Mouse (Mus musculus) embryo, embryonic 11.5 days (tissue): Measurements from ENCODE around the gene Alk.

Experiments
- DNase-seq: peaks from one replicate; pipeline ENCODE4 v3.0.0-alpha.2; 2012; ENCODE audit warnings: low read depth, low spot score

The Alk gene

GRCm38 (mm10) chr17:72399331-72400059, 204.9 kb downstream of the Alk start:
- no peak for DNase-seq

- no peak for DNase-seq
Measured at GRCm38 (mm10) chr17:72395956-72396355, 208.5 kb downstream of the Alk start.

- DNase-seq: no peak
Measured at GRCm38 (mm10) chr17:72368991-72369390, 235.4 kb downstream of the Alk start.

- DNase-seq: no peak
Measured at GRCm38 (mm10) chr17:72362811-72363496, 241.5 kb downstream of the Alk start.

GRCm38 (mm10) chr17:72361961-72362360, 242.5 kb downstream of the Alk start:
- DNase-seq: no peak

GRCm38 (mm10) chr17:72356759-72357302, 247.6 kb downstream of the Alk start:
- DNase-seq: no peak

- DNase-seq: no peak
Measured at GRCm38 (mm10) chr17:72339437-72339836, 265.0 kb downstream of the Alk start.

GRCm38 (mm10) chr17:72332909-72333308, 271.5 kb downstream of the Alk start:
- DNase-seq: no peak

- DNase-seq: no peak
Measured at GRCm38 (mm10) chr17:72325941-72326340, 278.5 kb downstream of the Alk start.

- no peak for DNase-seq
Measured at GRCm38 (mm10) chr17:72319576-72319975, 284.9 kb downstream of the Alk start.

- no peak for DNase-seq
Measured at GRCm38 (mm10) chr17:72299651-72300050, 304.8 kb downstream of the Alk start.

GRCm38 (mm10) chr17:72296349-72296748, 308.1 kb downstream of the Alk start:
- no peak for DNase-seq

- no peak for DNase-seq
Measured at GRCm38 (mm10) chr17:72293267-72293580, 311.2 kb downstream of the Alk start.

- no peak for DNase-seq
Measured at GRCm38 (mm10) chr17:72292444-72293266, 311.8 kb downstream of the Alk start.

GRCm38 (mm10) chr17:72285961-72286360, 318.5 kb downstream of the Alk start:
- DNase-seq: no peak

- no peak for DNase-seq
Measured at GRCm38 (mm10) chr17:72278296-72278695, 326.1 kb downstream of the Alk start.

- DNase-seq: no peak
Measured at GRCm38 (mm10) chr17:72276778-72277177, 327.6 kb downstream of the Alk start.

- DNase-seq: no peak
Measured at GRCm38 (mm10) chr17:72275391-72275904, 329.0 kb downstream of the Alk start.

- no peak for DNase-seq
Measured at GRCm38 (mm10) chr17:72274205-72274604, 330.2 kb downstream of the Alk start.

GRCm38 (mm10) chr17:72271640-72272039, 332.8 kb downstream of the Alk start:
- DNase-seq: no peak

- DNase-seq: no peak
Measured at GRCm38 (mm10) chr17:72268529-72268928, 335.9 kb downstream of the Alk start.
